Mouse (Mus musculus): ENCODE measurements around the gene Serpinb13. TPM values are rescaled to one million over a fixed set of nuclear protein-coding genes. Genes with fewer than 3 reads are reported as not detected.
"Not testable (repeated sequence)": the region's sequence is repeated elsewhere in the genome, so short reads cannot be mapped to it uniquely, and the experiment has no call there.

The Serpinb13 gene
- polyA plus RNA-seq, 1 experiment from 2014 or later: not detected

GRCm38 (mm10) chr1:107014530-107014929 is 33.7 kb downstream of the Serpinb13 start:
- 48% methylated on average over 2 of the region's 2 CpGs for WGBS

GRCm38 (mm10) chr1:107015210-107015609 is 34.4 kb downstream of the Serpinb13 start:
- Histone ChIP-seq H3K4me2 (no peak overlapping the region), H3K27me3 (no peaks in the 10 kb centered on the region), H3K27ac (no peak overlapping the region), H3K36me3 (no peaks in the 10 kb centered on the region), H3K9me3 (no peaks in the 10 kb centered on the region), H3K4me3 (no peak overlapping the region), H3K4me1 (no peaks in the 10 kb centered on the region), H3K9ac (no peak overlapping the region)
- ATAC-seq (ENCODE audit: insufficient number of reproducible peaks, insufficient read depth, low FRiP score, low TSS enrichment, low read depth): no peak
- 81% methylated on average over 7 of the region's 7 CpGs for WGBS

More at GRCm38 (mm10) chr1:107014530-107014929, 33.7 kb downstream of the Serpinb13 start:
- Histone ChIP-seq H3K27me3 (no peaks in the 10 kb centered on the region), H3K4me1 (no peaks in the 10 kb centered on the region), H3K4me2 (no peak overlapping the region), H3K27ac (no peak overlapping the region), H3K36me3 (no peaks in the 10 kb centered on the region), H3K9me3 (no peaks in the 10 kb centered on the region), H3K9ac (no peak overlapping the region), H3K4me3 (no peak overlapping the region)
- ATAC-seq (ENCODE audit: insufficient number of reproducible peaks, insufficient read depth, low FRiP score, low TSS enrichment, low read depth): no peak

DNA sequence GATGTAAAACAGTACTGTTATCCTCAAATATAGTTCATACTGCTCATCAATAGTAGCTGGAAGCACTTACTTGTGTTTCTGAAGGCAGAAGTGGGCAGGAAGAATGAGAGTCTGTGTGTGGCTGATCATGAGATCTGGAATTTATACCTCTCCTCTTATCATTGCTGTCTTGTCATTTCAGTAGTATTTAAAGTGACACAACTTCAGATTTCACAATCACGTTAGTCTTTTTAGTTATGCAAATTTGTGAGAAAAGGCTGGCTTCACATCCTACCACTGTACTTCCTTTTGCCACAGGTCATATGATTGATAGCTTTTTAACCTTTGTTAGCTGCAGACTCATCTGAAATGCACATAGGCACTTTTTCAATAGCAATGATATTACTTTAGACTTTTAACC is 45.1 kb downstream of the Serpinb13 start:
- Histone ChIP-seq H3K36me3 (no peaks in the 10 kb centered on the region), H3K4me3 (no peak overlapping the region), H3K9ac (no peak overlapping the region), H3K9me3 (no peaks in the 10 kb centered on the region), H3K4me2 (no peak overlapping the region), H3K27ac (no peak overlapping the region), H3K4me1 (no peaks in the 10 kb centered on the region), H3K27me3 (no peaks in the 10 kb centered on the region)
- WGBS: 57% methylated on average over 1 of the region's 1 CpGs
- no peak for ATAC-seq (ENCODE audit: insufficient number of reproducible peaks, insufficient read depth, low FRiP score, low TSS enrichment, low read depth)

DNA sequence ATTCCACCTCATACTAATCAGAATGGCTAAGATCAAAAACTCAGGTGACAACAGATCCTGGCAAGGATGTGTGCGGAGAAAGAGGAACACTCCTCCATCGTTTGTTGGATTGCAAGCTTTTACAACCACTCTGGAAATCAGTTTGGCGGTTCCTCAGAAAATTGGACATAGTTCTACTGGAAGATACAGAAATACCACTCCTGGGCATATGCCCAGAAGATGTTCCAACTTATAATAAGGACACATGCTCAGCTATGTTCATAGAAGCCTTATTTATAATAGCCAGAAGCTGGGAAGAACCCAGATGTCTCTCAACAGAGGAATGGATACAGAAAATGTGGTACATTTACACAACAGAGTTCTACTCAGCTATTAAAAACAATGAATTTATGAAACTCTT is 53.5 kb downstream of the Serpinb13 start:
- H3K9ac ChIP-seq; H3K4me3 ChIP-seq; H3K4me1 ChIP-seq; H3K27ac ChIP-seq; H3K36me3 ChIP-seq; H3K9me3 ChIP-seq; ATAC-seq (ENCODE audit: insufficient number of reproducible peaks, insufficient read depth, low FRiP score, low TSS enrichment, low read depth); H3K27me3 ChIP-seq; H3K4me2 ChIP-seq: not testable (repeated sequence)
- WGBS: 84% methylated on average over 3 of the region's 3 CpGs

Other genes with a start within 250 kb of the Serpinb13 start
- gene Kdsr, start 221.3 kb upstream of the Serpinb13 start, polyA plus RNA-seq (2015; fragmentation: Nextera tagmentation; extraction: Ambion mirVana): 17.0 and 19.7 TPM in 2 replicates
- gene Vps4b, start 184.3 kb upstream of the Serpinb13 start, polyA plus RNA-seq (2015; fragmentation: Nextera tagmentation; extraction: Ambion mirVana): 62.1 and 64.9 TPM in 2 replicates
- gene Serpinb5, start 119.8 kb upstream of the Serpinb13 start, polyA plus RNA-seq (2015; fragmentation: Nextera tagmentation; extraction: Ambion mirVana): 11.2 and 13.4 TPM in 2 replicates
- 0.48 and 1.3 TPM in 2 replicates for gene Serpinb12, start 46.5 kb upstream of the Serpinb13 start, polyA plus RNA-seq (2015; fragmentation: Nextera tagmentation; extraction: Ambion mirVana)
- 5.9 and 7.2 TPM in 2 replicates for gene Serpinb3a, start 71.3 kb downstream of the Serpinb13 start, polyA plus RNA-seq (2015; fragmentation: Nextera tagmentation; extraction: Ambion mirVana)
- not detected in 2 replicates for gene Serpinb3d, start 102.5 kb downstream of the Serpinb13 start, polyA plus RNA-seq (2015; fragmentation: Nextera tagmentation; extraction: Ambion mirVana)

Measured in embryonic facial prominence, embryonic 13.5 days (tissue).